Mouse (Mus musculus): ENCODE results near the gene Gm20498.

DNA sequence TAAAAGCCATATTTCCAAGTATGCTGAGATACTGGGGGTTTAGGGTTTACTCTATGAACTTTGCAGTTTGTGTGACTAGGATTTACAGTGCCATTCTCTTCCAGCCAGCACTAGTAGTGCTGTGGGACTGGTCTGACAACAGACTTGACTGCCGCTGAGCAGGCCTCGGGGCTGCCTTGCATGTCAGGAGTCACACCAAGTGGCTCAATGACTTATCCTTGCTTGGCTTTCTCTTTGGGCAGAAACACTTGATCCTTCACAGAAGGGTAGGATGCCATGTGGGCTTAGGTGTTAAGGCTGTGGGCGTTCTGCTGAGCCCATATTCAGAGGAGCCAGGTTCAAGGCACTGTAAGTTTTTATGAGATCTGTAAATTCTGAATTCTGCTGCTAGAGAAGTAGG lies 16.6 kb upstream of the Gm20498 start:
- no peak for TF ChIP-seq CTCF (IDR thresholded peaks at IDR 0.05)
- TF ChIP-seq POLR2A (IDR thresholded peaks at IDR 0.05; ENCODE audit: insufficient read depth, low read depth, low read length): no peak
- no peak for TF ChIP-seq EP300 (IDR thresholded peaks at IDR 0.05; ENCODE audit: insufficient read depth, low read depth, low read length)
